Mouse (Mus musculus) liver, embryonic 14.5 days (tissue): ENCODE measurements around the gene Tmem260.

ENCODE experiments used
- CTCF ChIP-seq: IDR thresholded peaks from 2 replicates; pipeline ENCODE4 v1.5.1; 2016; ENCODE audit warnings: antibody characterized with exemption, low read depth, control low read depth
- EP300 ChIP-seq: IDR thresholded peaks from 2 replicates; pipeline ENCODE4 v1.6.1; 2016; ENCODE audit warnings: antibody characterized with exemption, low read depth

- TF ChIP-seq CTCF, result no peak
- no peak for TF ChIP-seq EP300
These were observed 24.4 kb upstream of the Tmem260 start for GRCm38 (mm10) chr14:48421476-48421875.
